Mouse (Mus musculus): ENCODE measurements at regions not wholly inside any gene's neighbourhood (a gene's known extent, or its start where the extent isn't known, plus 50 kb on each side); places are given as distances from the start of the nearest gene placed in this dataset.
"Not testable (repeated sequence)": the region's sequence is repeated elsewhere in the genome, so short reads cannot be mapped to it uniquely, and the experiment has no call there.

- not testable (repeated sequence) for TF ChIP-seq POLR2A, CTCF (IDR thresholded peaks at IDR 0.05; ENCODE audit: extremely low read depth, insufficient read depth, low read length)
Observed at GRCm38 (mm10) chrX:94467654-94468053, 74.3 kb downstream of the Maged1 start.

Data from cortical plate, adult 2 months (tissue).